In genomic region chr10:80445898-80446601, GRCm38 (mm10) we compare ENCODE assay signal across 8 mouse cellular contexts. TPM values are rescaled to one million over a fixed set of nuclear protein-coding genes. Genes with fewer than 3 reads are reported as not detected.
DNase-seq lines count a peak whose midpoint lies in the region; ATAC-seq and TF ChIP-seq lines count a peak whose summit lies in the region.

No protein-coding gene starts in this region.

- no peak overlapping the region for H3K27ac ChIP-seq in ES-E14 (ENCODE audit: insufficient read depth, low read depth, low read length, poor library complexity, severe bottlenecking)
- H3K27ac ChIP-seq in forebrain, postnatal 0 days (ENCODE audit: low read depth, low read length): no peak overlapping the region
- H3K27ac ChIP-seq in hindbrain, embryonic 12.5 days: no peak overlapping the region

- in situ Hi-C loops in ES-E14 (cut with MboI; ENCODE audit: low sequenced_read_pairs in 2 of 2, unreplicated experiment in 2 of 2): loop anchor here in 1 of 2 experiments (5.0 kb wide), 1 partner anchor 61 kb away; no protein-coding TSS in a partner anchor

- peak; percentile 99 for TF ChIP-seq CTCF in forebrain, postnatal 0 days (IDR thresholded peaks at IDR 0.05; ENCODE audit: low read depth)

- no peaks in the 10 kb centered on the region; the same call in 1 of the 2 replicates for H3K27me3 ChIP-seq in forebrain, postnatal 0 days (ENCODE audit: insufficient read depth, low read length)
- peaks cover 58% of the 10 kb centered on the region for H3K27me3 ChIP-seq in hindbrain, embryonic 12.5 days

- DNase-seq in ES-E14 (ENCODE audit: low read depth, low spot score): peak; percentile 79
- DNase-seq in cerebellum, adult 11-12 months: peak; percentile 80
- DNase-seq in forebrain, postnatal 0 days: peak; percentile 93
- peak; percentile 71 to 76 for DNase-seq in layer of hippocampus, postnatal 14 days (ENCODE audit: low spot score in 2 of 2)
- peak; percentile 80 for DNase-seq in lung, postnatal 10 days
- peak; percentile 74 for DNase-seq in ovary, postnatal 36 days (ENCODE audit: low spot score)
- DNase-seq in thymus, postnatal 10 days (ENCODE audit: low spot score in 2 of 2): peak; percentile 71 to 83

- no peaks in the 10 kb centered on the region for H3K9me3 ChIP-seq in ES-E14 (ENCODE audit: control insufficient read depth, insufficient read depth, low read depth, low read length)
- no peaks in the 10 kb centered on the region for H3K9me3 ChIP-seq in forebrain, postnatal 0 days (ENCODE audit: low read length)
- no peaks in the 10 kb centered on the region for H3K9me3 ChIP-seq in hindbrain, embryonic 12.5 days (replicated peaks)

- H3K4me3 ChIP-seq in ES-E14 (ENCODE audit: insufficient read depth in 1 of 2, low read depth in 1 of 2, low read length in 2 of 2, poor library complexity in 1 of 2, severe bottlenecking in 1 of 2): peak overlapping the region in 1 of 2 experiments; percentile 6; a peak in 1 of 4 replicates
- peak overlapping the region; percentile 14; the same call in 1 of the 2 replicates for H3K4me3 ChIP-seq in forebrain, postnatal 0 days (ENCODE audit: low read depth, low read length)
- H3K4me3 ChIP-seq in hindbrain, embryonic 12.5 days: 0 out of 2 replicates have a peak overlapping the region, but pooled peaks have one; percentile 7

- ATAC-seq in forebrain, postnatal 0 days: peak; percentile 96
- peak; percentile 65 for ATAC-seq in hindbrain, embryonic 12.5 days (ENCODE audit: low FRiP score)

- peaks cover 7 to 9% of the 10 kb centered on the region in 2 experiments for H3K4me1 ChIP-seq in ES-E14 (ENCODE audit: control insufficient read depth in 2 of 2, insufficient read depth in 2 of 2, low read length in 2 of 2, poor library complexity in 1 of 2)
- H3K4me1 ChIP-seq in forebrain, postnatal 0 days (ENCODE audit: insufficient read depth): 0 out of 2 replicates have a peak, but pooled peaks cover 2% of the 10 kb centered on the region
- H3K4me1 ChIP-seq in hindbrain, embryonic 12.5 days: peaks cover 12% of the 10 kb centered on the region

- H3K9ac ChIP-seq in ES-E14 (ENCODE audit: insufficient read depth, low read depth, low read length, poor library complexity, severe bottlenecking): no peak overlapping the region
- no peak overlapping the region for H3K9ac ChIP-seq in forebrain, postnatal 0 days
- H3K9ac ChIP-seq in hindbrain, embryonic 12.5 days: no peak overlapping the region

- 6% methylated on average over 26 of the region's 26 CpGs for WGBS in forebrain, postnatal 0 days
- 6% methylated on average over 26 of the region's 26 CpGs for WGBS in hindbrain, embryonic 12.5 days

- no peaks in the 10 kb centered on the region for H3K36me3 ChIP-seq in ES-E14 (ENCODE audit: control insufficient read depth, insufficient read depth, low read length, poor library complexity, severe bottlenecking)
- H3K36me3 ChIP-seq in forebrain, postnatal 0 days (ENCODE audit: insufficient read depth): no peaks in the 10 kb centered on the region
- H3K36me3 ChIP-seq in hindbrain, embryonic 12.5 days: no peaks in the 10 kb centered on the region

- H3K4me2 ChIP-seq in forebrain, postnatal 0 days (ENCODE audit: low read depth): peak overlapping the region; percentile 42
- peak overlapping the region; percentile 30; the same call in 1 of the 2 replicates for H3K4me2 ChIP-seq in hindbrain, embryonic 12.5 days (replicated peaks)

TF ChIP-seq in ES-E14, 5 proteins besides CTCF, POLR2A, EP300 and RAD21:
- no peak for TF ChIP-seq MAFK (IDR thresholded peaks at IDR 0.05; ENCODE audit: insufficient read depth, low read depth, low read length)
- TF ChIP-seq HCFC1 (IDR thresholded peaks at IDR 0.05; ENCODE audit: borderline replicate concordance, insufficient read depth, low read length): no peak
- TF ChIP-seq CHD2 (IDR thresholded peaks at IDR 0.05; ENCODE audit: low read depth, low read length): no peak
- TF ChIP-seq ZNF384 (IDR thresholded peaks at IDR 0.05; ENCODE audit: low read depth, low read length): no peak
- TF ChIP-seq ZC3H11A (IDR thresholded peaks at IDR 0.05; ENCODE audit: borderline replicate concordance, low read depth, low read length): peak; percentile 90; the same call in 1 of the 2 replicates
TF ChIP-seq in ES-E14: peak in this region for 1.

RNA-seq across cellular contexts. Expression of gene Tcf3, which starts 12.6 kb away (rescaled TPM):
- total RNA-seq in ES-E14 (2012; rRNA removed): 90.9 and 108 TPM in 2 replicates
- 69.0 and 91.4 TPM in 2 replicates for total RNA-seq in forebrain, postnatal 0 days (2014; rRNA removed)
- 34.3 and 36.1 TPM in 2 replicates for polyA plus RNA-seq in forebrain, postnatal 0 days (2015; fragmentation: Nextera tagmentation; extraction: Ambion mirVana)
- polyA plus RNA-seq in hindbrain, embryonic 12.5 days (2016; fragmentation: Nextera tagmentation; extraction: Ambion mirVana): 176 and 178 TPM in 2 replicates
- 10 to 100 TPM; 33.3 to 35.0 TPM for total RNA-seq in layer of hippocampus, postnatal 14 days (2021)

RNA-seq across cellular contexts. Expression of gene Uqcr11, which starts 39.4 kb away (rescaled TPM):
- 995 and 1,362 TPM in 2 replicates for total RNA-seq in ES-E14 (2012; rRNA removed)
- total RNA-seq in forebrain, postnatal 0 days (2014; rRNA removed): 230 and 424 TPM in 2 replicates
- polyA plus RNA-seq in forebrain, postnatal 0 days (2015; fragmentation: Nextera tagmentation; extraction: Ambion mirVana): 688 and 881 TPM in 2 replicates
- 312 and 406 TPM in 2 replicates for polyA plus RNA-seq in hindbrain, embryonic 12.5 days (2016; fragmentation: Nextera tagmentation; extraction: Ambion mirVana)
- total RNA-seq in layer of hippocampus, postnatal 14 days (2021): 100 to 1,000 TPM; 620 to 655 TPM

RNA-seq across cellular contexts. Expression of gene Mbd3, which starts 46.7 kb away (rescaled TPM):
- 131 and 134 TPM in 2 replicates for total RNA-seq in ES-E14 (2012; rRNA removed)
- 37.9 and 43.9 TPM in 2 replicates for total RNA-seq in forebrain, postnatal 0 days (2014; rRNA removed)
- polyA plus RNA-seq in forebrain, postnatal 0 days (2015; fragmentation: Nextera tagmentation; extraction: Ambion mirVana): 183 and 196 TPM in 2 replicates
- 275 and 296 TPM in 2 replicates for polyA plus RNA-seq in hindbrain, embryonic 12.5 days (2016; fragmentation: Nextera tagmentation; extraction: Ambion mirVana)
- total RNA-seq in layer of hippocampus, postnatal 14 days (2021): 100 to 1,000 TPM; 121 to 131 TPM

RNA-seq across cellular contexts. Expression of gene Onecut3, which starts 48.6 kb away (rescaled TPM):
- total RNA-seq in ES-E14 (2012; rRNA removed): not detected in 2 replicates
- total RNA-seq in forebrain, postnatal 0 days (2014; rRNA removed): 0.62 and 1.9 TPM in 2 replicates
- polyA plus RNA-seq in forebrain, postnatal 0 days (2015; fragmentation: Nextera tagmentation; extraction: Ambion mirVana): 0.03 and 0.18 TPM in 2 replicates
- 1.7 and 2.3 TPM in 2 replicates for polyA plus RNA-seq in hindbrain, embryonic 12.5 days (2016; fragmentation: Nextera tagmentation; extraction: Ambion mirVana)
- total RNA-seq in layer of hippocampus, postnatal 14 days (2021): not detected

RNA-seq across cellular contexts. Expression of gene Mex3d, which starts 58.6 kb away (rescaled TPM):
- total RNA-seq in ES-E14 (2012; rRNA removed): 27.1 and 28.9 TPM in 2 replicates
- total RNA-seq in forebrain, postnatal 0 days (2014; rRNA removed): 107 and 120 TPM in 2 replicates
- polyA plus RNA-seq in forebrain, postnatal 0 days (2015; fragmentation: Nextera tagmentation; extraction: Ambion mirVana): 18.3 and 18.4 TPM in 2 replicates
- polyA plus RNA-seq in hindbrain, embryonic 12.5 days (2016; fragmentation: Nextera tagmentation; extraction: Ambion mirVana): 21.4 and 24.8 TPM in 2 replicates
- 10 to 100 TPM; 20.3 to 24.2 TPM for total RNA-seq in layer of hippocampus, postnatal 14 days (2021)
